Mouse (Mus musculus) kidney, adult 11 months (tissue): ENCODE data around the gene Ephb1.

Experiments used
- DNase-seq: peaks from one replicate; pipeline ENCODE4 v3.0.0; 2022

The Ephb1 gene

DNA sequence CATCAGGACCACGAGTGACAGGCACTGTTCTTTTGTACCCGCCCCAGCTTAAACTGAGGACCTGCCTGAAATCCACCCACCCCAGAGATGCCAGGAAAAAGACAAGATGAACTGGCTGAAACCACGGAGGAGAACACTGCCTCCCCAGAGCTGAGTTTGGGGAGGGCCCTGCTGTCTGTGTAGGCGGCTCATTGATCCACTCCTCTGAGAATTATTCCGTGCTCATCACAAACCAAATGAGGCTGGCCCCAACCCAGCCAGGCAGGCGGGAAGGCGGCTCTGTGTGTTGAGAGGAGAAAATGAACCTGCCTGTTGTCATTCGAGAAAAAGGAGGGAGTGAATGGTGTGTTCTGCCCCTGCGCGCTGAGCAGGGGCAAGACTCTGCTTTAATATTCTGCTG lies 2.8 kb downstream of the Ephb1 start:
- DNase-seq: no peak

DNA sequence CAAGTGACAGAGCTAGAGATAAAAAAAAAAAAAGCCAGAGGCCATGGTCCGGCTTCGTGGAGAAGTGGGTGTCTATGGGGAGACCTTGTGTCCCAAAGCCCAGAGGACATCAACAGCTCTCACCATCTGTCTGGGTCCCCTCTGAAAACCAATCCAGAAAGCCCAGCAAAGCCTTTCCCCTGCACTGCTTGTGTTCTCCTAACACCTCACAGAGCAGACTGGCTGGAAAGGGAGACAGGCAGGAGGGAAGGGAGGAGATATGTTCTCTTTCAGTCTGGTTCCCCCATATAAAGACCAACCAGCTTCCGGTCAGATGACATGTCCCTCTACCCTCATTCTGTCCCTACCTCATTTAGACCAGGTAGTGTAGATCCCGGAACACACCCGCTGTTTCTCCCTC lies 3.3 kb downstream of the Ephb1 start:
- no peak for DNase-seq

DNA sequence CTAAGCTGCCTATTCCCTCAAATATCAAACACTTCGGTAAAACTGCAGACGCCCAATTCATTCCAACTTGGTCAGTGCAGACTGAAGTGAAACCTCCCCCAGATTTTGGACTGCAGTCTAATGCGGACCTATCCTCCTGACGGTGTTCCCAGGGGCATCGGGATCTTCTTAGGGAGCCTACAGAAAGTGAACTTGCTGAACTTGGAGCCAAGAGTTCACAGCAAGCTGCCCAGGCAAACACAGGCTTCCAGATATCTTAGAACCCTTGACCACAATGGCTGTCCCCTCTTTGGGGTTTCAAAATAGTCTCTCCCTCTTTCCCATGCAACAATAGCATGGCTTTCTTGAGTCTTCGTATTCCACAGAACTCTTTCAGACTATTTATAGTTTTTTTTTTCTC lies 3.8 kb downstream of the Ephb1 start:
- no peak for DNase-seq

- DNase-seq: no peak
Measured at GRCm38 (mm10) chr9:102350076-102350475, 4.4 kb downstream of the Ephb1 start.

DNA sequence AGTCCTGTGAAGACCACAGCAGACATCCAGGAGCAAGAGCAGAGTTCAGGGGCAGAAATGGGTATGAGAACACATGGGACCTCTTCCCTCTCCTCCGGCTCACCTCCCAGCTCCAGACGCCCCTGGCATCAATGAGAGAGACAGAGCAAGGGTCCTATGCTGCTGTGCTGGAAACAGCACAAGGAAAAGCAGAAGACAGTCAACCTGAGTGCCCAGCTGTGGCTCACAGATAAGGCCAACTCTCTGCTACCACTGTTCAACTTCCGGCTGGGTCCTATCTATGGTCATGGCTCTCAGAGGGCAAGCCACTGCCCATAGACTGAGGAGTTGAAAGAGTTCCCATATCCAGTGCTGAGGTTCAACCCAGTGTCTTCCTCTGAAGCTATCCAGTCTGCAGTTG lies 7.7 kb downstream of the Ephb1 start:
- no peak for DNase-seq

- no peak for DNase-seq
Measured at GRCm38 (mm10) chr9:102345474-102345873, 9.0 kb downstream of the Ephb1 start.

GRCm38 (mm10) chr9:102345047-102345446 lies 9.4 kb downstream of the Ephb1 start:
- no peak for DNase-seq

GRCm38 (mm10) chr9:102344086-102344930 lies 10.2 kb downstream of the Ephb1 start:
- no peak for DNase-seq

DNA sequence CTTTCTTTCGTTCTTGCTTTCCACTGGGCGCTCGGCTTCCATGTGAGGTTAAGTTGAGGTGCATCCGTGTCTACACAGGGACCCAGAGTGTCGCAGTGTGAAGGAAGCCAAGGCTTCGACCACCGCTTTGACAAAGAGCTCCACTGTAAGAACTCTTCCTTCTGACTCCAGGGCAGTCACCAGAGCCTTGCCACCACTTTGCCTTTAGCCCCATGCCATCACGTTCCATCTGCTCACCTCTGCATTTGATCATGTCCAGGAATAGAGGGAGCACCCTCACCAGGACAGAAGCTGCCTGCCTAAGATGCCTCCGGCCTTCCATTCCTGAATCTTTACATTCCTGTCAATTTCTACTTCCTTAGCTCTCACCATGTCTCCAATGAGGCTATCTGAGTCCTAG lies 11.4 kb downstream of the Ephb1 start:
- no peak for DNase-seq

DNA sequence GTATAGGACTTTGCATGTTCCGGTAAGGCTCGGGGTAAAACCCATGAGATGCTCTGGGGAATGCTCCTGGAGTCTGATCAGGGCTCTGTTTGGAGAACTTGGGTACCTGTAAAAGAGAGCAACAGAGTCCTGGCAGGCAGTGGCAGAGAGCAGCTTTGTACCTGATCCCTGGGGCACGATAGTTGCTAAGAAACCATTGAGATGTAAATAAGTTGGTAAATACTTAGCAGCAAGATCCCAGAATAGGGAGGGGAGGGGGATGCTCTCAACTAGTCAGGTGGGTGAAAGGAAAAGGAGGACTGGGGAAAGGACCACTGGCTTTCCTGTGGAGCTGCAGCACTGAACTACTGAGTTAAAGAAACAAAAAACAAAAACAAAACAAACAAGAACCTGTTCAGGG lies 12.5 kb downstream of the Ephb1 start:
- no peak for DNase-seq

GRCm38 (mm10) chr9:102340768-102341167 lies 13.7 kb downstream of the Ephb1 start:
- DNase-seq: no peak

- DNase-seq: peak; percentile 14
Measured at GRCm38 (mm10) chr9:102335571-102336282, 18.8 kb downstream of the Ephb1 start.

DNA sequence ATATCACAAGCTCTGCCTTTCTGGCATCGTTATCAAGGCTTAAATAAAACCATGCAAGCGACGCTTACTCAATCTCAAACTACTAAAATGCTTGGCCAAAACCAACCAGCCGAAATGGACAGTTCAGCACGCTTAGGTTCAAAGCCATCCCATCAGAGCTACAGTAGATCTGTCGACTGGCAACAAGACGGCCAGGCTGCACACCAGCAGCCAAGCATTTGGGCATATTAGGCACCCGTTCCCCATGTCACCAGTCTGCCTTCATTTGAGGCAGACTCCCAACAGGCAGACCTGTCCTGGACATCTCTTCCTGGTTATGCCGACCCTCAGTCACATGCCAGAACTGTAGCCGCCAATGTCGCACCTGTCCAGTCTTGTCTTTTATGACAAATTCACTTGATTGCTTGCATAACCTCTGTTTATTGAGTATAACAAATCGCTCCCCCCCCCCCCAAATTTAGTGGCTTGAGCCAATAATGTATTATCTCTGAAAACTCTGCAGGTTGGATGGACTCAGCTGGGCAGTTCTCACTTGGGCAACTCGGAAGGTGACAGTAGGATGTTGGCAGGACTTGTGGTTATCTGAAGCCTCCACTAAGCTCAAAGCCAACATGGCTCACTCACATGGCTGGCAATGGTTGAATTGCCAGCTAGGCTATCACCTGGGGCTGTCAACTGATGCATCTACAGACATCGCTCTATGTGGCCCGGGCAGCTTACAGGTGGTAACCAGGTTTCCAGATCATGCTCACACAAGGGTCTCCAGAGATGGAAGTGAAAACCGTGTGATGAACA lies 24.0 kb downstream of the Ephb1 start:
- no peak for DNase-seq

DNA sequence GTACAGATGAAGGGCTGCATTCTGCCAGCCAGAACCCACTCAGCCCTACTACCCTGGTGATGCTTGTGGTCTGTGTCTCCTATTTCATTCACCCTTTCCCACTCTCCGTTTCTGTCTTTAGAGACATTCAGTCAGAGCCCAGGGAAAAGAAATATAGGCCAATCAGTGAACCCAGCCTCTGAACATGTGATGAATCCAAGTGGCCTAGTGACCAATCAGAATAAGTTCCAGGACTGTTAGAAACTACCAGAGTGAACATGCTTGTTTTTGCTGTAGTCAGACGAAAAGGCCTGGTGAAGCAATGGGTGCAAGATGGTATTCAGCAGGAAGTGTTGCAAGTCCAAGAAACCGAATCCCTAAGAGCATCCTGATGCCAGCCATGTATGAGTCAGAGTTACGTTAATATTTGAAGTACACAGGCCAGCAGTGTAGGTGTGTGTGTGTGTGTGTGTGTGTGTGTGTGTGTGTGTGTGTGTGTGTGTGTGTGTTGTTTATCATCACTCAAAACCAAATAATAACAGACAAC lies 26.8 kb downstream of the Ephb1 start:
- DNase-seq: no peak

- DNase-seq: no peak
Measured at GRCm38 (mm10) chr9:102315436-102315835, 39.1 kb downstream of the Ephb1 start.

DNA sequence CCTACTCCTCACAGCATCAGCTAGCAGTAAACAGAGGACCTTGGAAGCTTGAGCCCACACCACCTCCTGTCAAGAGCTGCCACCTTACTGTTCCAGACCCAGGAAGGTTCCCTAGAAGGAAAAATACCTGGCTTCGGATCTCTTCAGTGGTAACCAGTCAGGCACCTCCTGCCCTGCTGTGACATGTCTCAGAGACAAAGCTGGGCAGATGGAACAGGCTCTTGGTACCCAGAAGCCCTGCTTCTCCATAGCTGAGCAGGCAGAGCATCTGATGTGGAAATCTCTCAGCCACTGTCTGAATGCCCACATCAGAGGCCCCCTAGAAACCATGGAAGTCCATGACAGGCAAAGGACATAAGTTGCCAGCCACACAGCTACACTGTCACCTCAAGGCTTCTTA lies 39.7 kb downstream of the Ephb1 start:
- DNase-seq: no peak

DNA sequence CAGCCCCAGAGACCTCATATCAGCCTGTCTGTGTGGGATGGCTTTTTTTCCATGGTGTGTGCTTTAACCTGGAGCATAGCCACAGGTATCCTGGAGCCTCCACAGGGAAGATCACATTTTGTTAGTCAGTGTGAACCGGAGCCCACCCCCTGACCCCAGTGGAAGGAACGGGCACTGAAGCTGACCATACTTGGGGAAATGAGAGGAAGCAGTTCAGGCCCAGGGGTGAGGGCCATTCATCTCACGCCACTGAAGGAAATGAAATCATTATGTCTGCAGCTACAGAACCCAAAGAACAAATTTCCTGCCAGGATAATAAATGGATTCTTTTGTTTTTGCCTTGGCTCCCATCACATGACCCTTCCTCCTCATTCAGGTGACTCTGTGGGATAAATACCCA lies 44.1 kb downstream of the Ephb1 start:
- peak; percentile 26 for DNase-seq

DNA sequence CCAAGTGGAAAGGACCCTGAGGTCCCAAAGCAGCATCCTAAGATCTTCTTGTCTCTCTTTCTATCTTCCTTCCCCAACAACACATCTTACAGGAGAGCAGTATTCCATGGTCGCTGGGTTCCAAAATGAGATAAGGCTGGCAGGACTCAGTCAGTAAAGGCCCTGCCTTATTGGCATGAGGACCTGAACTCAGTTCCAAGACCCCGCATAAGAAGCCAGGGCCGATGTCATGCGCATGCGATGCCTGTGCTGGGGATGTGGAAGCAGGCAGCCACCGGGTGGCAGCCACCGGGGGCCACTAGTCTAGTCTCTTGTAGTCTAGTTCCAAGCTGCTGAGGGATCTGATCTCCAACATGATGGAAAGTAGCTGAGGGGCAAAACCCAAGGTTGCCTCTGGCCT lies 45.2 kb downstream of the Ephb1 start:
- no peak for DNase-seq

DNA sequence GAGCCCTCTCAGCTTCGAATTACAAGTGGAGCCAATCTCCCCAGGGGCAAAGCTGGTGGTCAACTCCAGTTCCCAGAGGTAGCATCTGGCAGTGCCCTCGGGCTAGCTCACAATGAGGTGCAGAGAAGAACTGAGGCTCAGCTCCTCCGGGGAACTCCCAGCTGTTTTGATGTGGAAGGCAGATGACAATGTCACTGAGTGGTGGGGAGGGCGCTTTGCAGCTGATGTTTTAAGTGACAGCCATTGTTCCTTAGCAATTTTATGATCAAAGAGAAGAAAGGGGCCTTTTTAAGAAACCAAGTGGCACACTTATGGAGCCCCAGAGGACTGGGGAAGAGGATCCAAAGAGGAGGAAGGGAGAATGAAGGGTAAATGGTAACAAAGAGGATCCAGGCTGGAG lies 46.8 kb downstream of the Ephb1 start:
- DNase-seq: no peak

DNA sequence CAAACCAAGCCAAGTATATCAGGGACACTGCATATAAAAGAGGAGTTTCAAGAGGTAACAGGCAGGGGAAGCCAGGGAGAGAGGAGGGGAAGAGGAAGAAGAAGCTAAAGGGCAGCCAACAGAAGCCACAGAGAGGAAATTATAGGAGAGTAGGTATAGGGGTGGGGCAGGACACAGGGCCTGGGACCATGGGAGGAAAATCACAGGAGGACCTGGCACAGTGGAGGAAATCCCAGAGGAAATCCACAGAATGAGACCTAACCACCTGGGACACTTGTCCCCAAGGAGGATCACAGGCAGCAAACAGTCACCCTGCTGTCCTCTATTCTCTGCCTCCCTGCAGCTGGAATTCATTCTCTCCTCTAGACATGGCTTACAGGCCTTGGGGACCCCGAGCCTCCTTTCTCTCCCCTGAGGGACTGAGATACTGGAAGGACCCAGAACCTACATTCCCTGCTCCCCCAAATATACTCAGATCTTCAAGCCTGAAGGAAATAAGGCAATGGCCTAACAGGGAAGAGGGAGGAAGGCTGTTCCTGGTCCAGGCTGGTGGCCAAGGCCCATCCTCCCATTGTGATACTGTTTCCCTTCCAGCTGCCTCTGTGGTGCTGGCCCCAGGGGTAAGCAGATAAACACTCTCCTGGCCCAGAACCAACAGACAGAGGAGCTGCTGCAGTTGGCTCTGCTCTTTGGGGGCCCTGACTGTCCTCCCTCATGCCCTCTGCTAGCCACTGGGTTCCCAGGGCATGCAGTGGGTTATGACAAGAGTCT lies 47.7 kb downstream of the Ephb1 start:
- DNase-seq: peak; percentile 56

DNA sequence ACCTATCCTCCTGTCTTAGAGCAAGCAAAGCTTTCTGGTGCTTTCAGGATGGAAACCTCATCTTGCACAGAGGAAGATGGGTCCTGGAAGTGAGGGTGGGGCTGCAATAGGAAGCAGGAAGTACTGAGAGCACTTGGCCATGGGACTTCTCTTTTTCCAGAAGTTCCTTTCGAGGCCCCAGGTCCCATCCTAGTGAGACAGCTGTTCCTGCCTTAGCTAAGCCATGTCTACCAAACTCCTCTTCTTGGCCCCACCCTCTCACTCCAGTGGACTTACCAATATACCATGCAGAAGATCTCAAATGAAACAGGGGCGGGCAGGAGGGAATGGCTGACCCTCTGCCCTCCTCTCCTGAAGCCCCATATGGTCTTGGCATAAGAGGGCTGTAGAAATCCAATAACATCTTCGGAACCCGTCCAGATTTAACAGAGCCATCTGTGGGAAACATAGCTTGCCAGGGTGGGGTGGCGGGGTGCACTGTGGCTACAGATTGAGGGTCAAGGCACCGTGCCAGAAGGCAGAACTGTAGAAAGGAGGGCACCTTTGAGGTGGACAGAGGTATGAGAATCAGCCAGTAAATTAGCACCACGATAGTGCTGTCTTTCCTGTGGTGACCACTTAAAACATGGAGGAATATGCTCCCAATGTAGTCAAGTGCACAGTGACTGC lies 48.9 kb downstream of the Ephb1 start:
- no peak for DNase-seq

DNA sequence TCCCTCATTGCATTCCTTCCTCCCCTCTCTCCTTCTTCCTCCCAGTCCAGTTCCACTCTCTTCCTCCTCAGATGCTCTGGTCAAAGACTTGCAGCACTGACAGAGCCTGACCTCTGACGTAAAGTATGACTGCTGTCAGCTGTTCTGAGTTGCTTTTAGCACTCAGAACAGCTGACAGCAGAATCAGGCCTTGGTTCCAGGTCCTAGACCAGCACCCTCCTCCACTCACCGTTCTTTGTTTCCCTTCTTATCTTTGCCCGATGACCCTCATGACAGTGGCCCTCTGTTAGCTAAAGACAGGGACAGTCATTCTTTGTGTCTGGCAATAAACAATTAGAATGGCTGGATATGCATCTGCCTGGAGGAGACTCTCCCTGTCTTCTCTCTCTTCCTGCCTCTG lies 49.7 kb downstream of the Ephb1 start:
- no peak for DNase-seq
